Mouse (Mus musculus) CH12.LX (cell line): Measurements from ENCODE around the gene Cacna2d4. TPM values are rescaled to one million over a fixed set of nuclear protein-coding genes. Genes with fewer than 3 reads are reported as not detected.

Source experiments
- DNase-seq: peaks from one replicate; pipeline ENCODE4 v3.0.0-alpha.2; 2013; ENCODE audit errors: extremely low read depth
- H3K27ac ChIP-seq: 2 replicates; pipeline ENCODE4 v1.5.1; 2012; ENCODE audit warnings: low read depth, mild to moderate bottlenecking, control low read depth, moderate library complexity; ENCODE audit not compliant: insufficient read depth
- H3K27me3 ChIP-seq: replicated peaks from 2 replicates; pipeline ENCODE3; 2012; ENCODE audit warnings: inconsistent platforms
- H3K36me3 ChIP-seq, 2 experiments: replicated peaks in 1 of 2; 2 replicates each; pipeline versions ENCODE3 to v1.6.1; 2012; ENCODE audit warnings: inconsistent platforms in 1 of 2, low read length in 1 of 2, mild to moderate bottlenecking in 1 of 2, mixed read lengths in 1 of 2, moderate library complexity in 1 of 2; ENCODE audit not compliant: control insufficient read depth in 1 of 2, insufficient read depth in 1 of 2
- H3K4me1 ChIP-seq, 2 experiments: 2 replicates each; pipeline ENCODE4 v1.6.1; 2012; ENCODE audit warnings: inconsistent platforms in 1 of 2, moderate library complexity in 1 of 2; ENCODE audit not compliant: insufficient read depth in 2 of 2, control insufficient read depth in 1 of 2
- H3K4me2 ChIP-seq: 2 replicates; pipeline ENCODE4 v1.6.1; 2012; ENCODE audit warnings: low read depth, mild to moderate bottlenecking, control low read depth; ENCODE audit not compliant: poor library complexity, insufficient read depth, severe bottlenecking
- H3K4me3 ChIP-seq, 3 experiments: fragments of 150-350 bp in 1 of 3; sonication (generic) in 1 of 3; replicated peaks in 1 of 3; 2 replicates each; pipeline versions ENCODE3 to v1.5.1; 2011 to 2012; ENCODE audit warnings: low read depth in 2 of 3, low read length in 2 of 3, mild to moderate bottlenecking in 2 of 3, moderate library complexity in 2 of 3, control low read depth in 1 of 3, improper control_type of control experiment in 1 of 3, inconsistent platforms in 1 of 3, mixed read lengths in 1 of 3; ENCODE audit not compliant: poor library complexity in 1 of 3
- H3K79me2 ChIP-seq: replicated peaks from 2 replicates; pipeline ENCODE4 v1.6.1; 2012; ENCODE audit warnings: mild to moderate bottlenecking, moderate library complexity; ENCODE audit not compliant: control insufficient read depth, poor library complexity, insufficient read depth, severe bottlenecking; ENCODE audit errors: extremely low read depth
- H3K9ac ChIP-seq: 2 replicates; pipeline ENCODE4 v1.6.1; 2012; ENCODE audit warnings: low read depth, mild to moderate bottlenecking, control low read depth, moderate library complexity; ENCODE audit not compliant: insufficient read depth
- H3K9me3 ChIP-seq: replicated peaks from 2 replicates; pipeline ENCODE3; 2012; ENCODE audit warnings: low read length, inconsistent platforms, mixed read lengths
- CTCF ChIP-seq, 2 experiments: IDR thresholded peaks in 1 of 2; conservative IDR thresholded peaks in 1 of 2; 2 replicates each; pipeline ENCODE4 v1.5.1; 2011 to 2012; ENCODE audit warnings: low read depth in 2 of 2, low read length in 2 of 2, improper control_type of control experiment in 1 of 2, inconsistent platforms in 1 of 2, mild to moderate bottlenecking in 1 of 2, moderate library complexity in 1 of 2
- E2F4 ChIP-seq: IDR thresholded peaks from 2 replicates; pipeline ENCODE4 v1.6.1; 2011; ENCODE audit warnings: low read depth, low read length, improper control_type of control experiment; ENCODE audit not compliant: insufficient replicate concordance
- ELF1 ChIP-seq: IDR thresholded peaks from 2 replicates; pipeline ENCODE4 v1.6.1; 2014; ENCODE audit warnings: low read depth, mild to moderate bottlenecking, inconsistent platforms, low read length, improper control_type of control experiment
- EP300 ChIP-seq: IDR thresholded peaks from 2 replicates; pipeline ENCODE4 v1.6.1; 2011; ENCODE audit warnings: low read length, improper control_type of control experiment
- ETS1 ChIP-seq: conservative IDR thresholded peaks from 2 replicates; pipeline ENCODE4 v1.6.1; 2012; ENCODE audit warnings: low read depth, mild to moderate bottlenecking, inconsistent platforms, low read length, improper control_type of control experiment, moderate library complexity
- JUN ChIP-seq: IDR thresholded peaks from 2 replicates; pipeline ENCODE4 v1.6.1; 2011; ENCODE audit warnings: low read depth, mild to moderate bottlenecking, low read length, improper control_type of control experiment, moderate library complexity; ENCODE audit not compliant: insufficient read depth
- KAT2A ChIP-seq: IDR thresholded peaks from 2 replicates; pipeline ENCODE4 v1.6.1; 2012; ENCODE audit warnings: low read length, improper control_type of control experiment, inconsistent platforms; ENCODE audit not compliant: insufficient replicate concordance
- MAFK ChIP-seq: IDR thresholded peaks from 2 replicates; pipeline ENCODE4 v1.6.1; 2011; ENCODE audit warnings: low read length, improper control_type of control experiment; ENCODE audit not compliant: insufficient replicate concordance
- MAZ ChIP-seq: IDR thresholded peaks from 2 replicates; pipeline ENCODE4 v1.6.1; 2012; ENCODE audit warnings: low read depth, mild to moderate bottlenecking, inconsistent platforms, low read length, improper control_type of control experiment, moderate library complexity
- MXI1 ChIP-seq: IDR thresholded peaks from 2 replicates; pipeline ENCODE4 v1.6.1; 2011; ENCODE audit warnings: mild to moderate bottlenecking, low read depth, low read length, improper control_type of control experiment
- MYC ChIP-seq: IDR thresholded peaks from 2 replicates; pipeline ENCODE4 v1.6.1; 2011; ENCODE audit warnings: low read depth, mild to moderate bottlenecking, improper control_type of control experiment, low read length
- NELFE ChIP-seq: IDR thresholded peaks from 2 replicates; pipeline ENCODE4 v1.6.1; 2011; ENCODE audit warnings: low read depth, low read length, improper control_type of control experiment
- NRF1 ChIP-seq: IDR thresholded peaks from 2 replicates; pipeline ENCODE4 v1.6.1; 2014; ENCODE audit warnings: low read depth, mild to moderate bottlenecking, inconsistent platforms, low read length, improper control_type of control experiment, moderate library complexity
- POLR2A ChIP-seq: IDR thresholded peaks from 2 replicates; pipeline ENCODE4 v1.6.1; 2011; ENCODE audit warnings: low read depth, mild to moderate bottlenecking, improper control_type of control experiment, low read length
- POLR2AphosphoS2 ChIP-seq: IDR thresholded peaks from 2 replicates; pipeline ENCODE4 v1.6.1; 2011; ENCODE audit warnings: low read depth, low read length, improper control_type of control experiment
- RAD21 ChIP-seq: IDR thresholded peaks from 2 replicates; pipeline ENCODE4 v1.6.1; 2011; ENCODE audit warnings: low read depth, mild to moderate bottlenecking, low read length, improper control_type of control experiment, moderate library complexity
- RCOR1 ChIP-seq: conservative IDR thresholded peaks from 2 replicates; pipeline ENCODE4 v1.6.1; 2012; ENCODE audit warnings: low read depth, mild to moderate bottlenecking, inconsistent platforms, low read length, improper control_type of control experiment
- SIN3A ChIP-seq: IDR thresholded peaks from 2 replicates; pipeline ENCODE4 v1.6.1; 2012; ENCODE audit warnings: low read length, improper control_type of control experiment, inconsistent platforms
- SMC3 ChIP-seq: IDR thresholded peaks from 2 replicates; pipeline ENCODE4 v1.6.1; 2011; ENCODE audit warnings: low read depth, low read length, improper control_type of control experiment
- ZC3H11A ChIP-seq: IDR thresholded peaks from 2 replicates; pipeline ENCODE4 v1.6.1; 2012; ENCODE audit warnings: low read depth, mild to moderate bottlenecking, inconsistent platforms, low read length, improper control_type of control experiment
- ZNF384 ChIP-seq: IDR thresholded peaks from 2 replicates; pipeline ENCODE4 v1.6.1; 2012; ENCODE audit warnings: low read depth, low read length, improper control_type of control experiment, inconsistent platforms
- dilution Hi-C: fragments of 300-500 bp; cut with MboI; formaldehyde crosslinking; loops from 2 replicates; pipeline ENCODE4 v1.14.3; 2020; ENCODE audit warnings: low sequenced_read_pairs; ENCODE audit not compliant: extremely low pct_unique_long_range_greater_than_20kb, extremely low pct_ligation_motif_present
- in situ Hi-C: fragments of 300-500 bp; cut with MboI; formaldehyde crosslinking; loops from 3 replicates; pipeline ENCODE4 v1.14.3; 2019; ENCODE audit warnings: low sequenced_read_pairs, low pct_ligation_motif_present, low pct_unique_long_range_greater_than_20kb, mixed read lengths
- polyA plus RNA-seq: library from polyadenylated mRNA; unstranded; fragments of >175 nt; gene quantifications from 2 replicates; pipeline ENCODE4 v1.2.1, GENCODE M21; 2012; ENCODE audit warnings: low read depth; ENCODE audit not compliant: insufficient read length
- total RNA-seq, 2 experiments: library from RNA; depleted of rRNA; stranded (reverse); fragments of 300-350 nt in 1 of 2; fragments of >200 nt in 1 of 2; gene quantifications; 2 replicates each; pipeline ENCODE4 v1.2.3; 2012 to 2014

Cacna2d4 gene
- total and polyA plus RNA-seq, 3 experiments, result 0.08 to 0.64 (median 0.44) TPM

DNA sequence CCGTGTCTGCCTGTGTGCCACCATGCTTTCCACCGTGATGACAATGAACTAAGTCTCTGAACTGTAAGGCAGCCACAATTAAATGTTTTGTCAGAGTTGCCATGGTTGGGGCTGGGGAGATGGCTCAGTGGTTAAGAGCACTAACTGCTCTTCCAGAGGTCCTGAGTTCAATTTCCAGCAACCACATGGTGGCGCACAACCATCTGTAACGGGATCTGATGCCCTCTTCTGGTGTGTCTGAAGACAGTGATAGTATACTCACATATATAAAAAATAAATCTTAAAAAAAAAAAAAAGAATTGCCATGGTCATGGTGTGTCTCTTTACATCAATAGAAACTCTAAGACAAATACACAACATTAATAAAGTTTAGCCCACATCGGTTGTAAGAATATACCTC lies 138.7 kb downstream of the Cacna2d4 start:
- dilution Hi-C loops, result no loop called here
- TF ChIP-seq ELF1 (no peak), POLR2A (no peak), MAZ (no peak), ZNF384 (0 out of 2 replicates have a peak, but pooled peaks have one; percentile 13), MAFK (no peak), KAT2A (no peak), E2F4 (no peak), SIN3A (no peak), CTCF (conservative IDR thresholded peaks at IDR 0.05 in 1 of 2, IDR thresholded peaks at IDR 0.05 in 1 of 2; ENCODE audit: low read depth in 2 of 2, low read length in 2 of 2) (peak; percentile 6 to 75; a peak in 2 of 4 replicates), RAD21 (no peak; the same call in none of the 2 replicates), NRF1 (no peak), POLR2AphosphoS2 (no peak), SMC3 (peak; percentile 26; the same call in 1 of the 2 replicates), NELFE (no peak), ZC3H11A (no peak), ETS1 (no peak), EP300 (no peak)
- TF ChIP-seq, all 38 proteins: peak for 3
- Histone ChIP-seq H3K27me3 (no peaks in the 10 kb centered on the region), H3K36me3 (peaks cover 0 to 17% of the 10 kb centered on the region in 2 experiments), H3K9ac (no peak overlapping the region), H3K27ac (no peak overlapping the region), H3K4me3 (no peak overlapping the region), H3K4me1 (peaks cover 5 to 48% of the 10 kb centered on the region in 2 experiments), H3K9me3 (no peaks in the 10 kb centered on the region), H3K4me2 (no peak overlapping the region), H3K79me2 (peaks cover 26% of the 10 kb centered on the region)
- DNase-seq, result no peak
- in situ Hi-C loops, result no loop called here

DNA sequence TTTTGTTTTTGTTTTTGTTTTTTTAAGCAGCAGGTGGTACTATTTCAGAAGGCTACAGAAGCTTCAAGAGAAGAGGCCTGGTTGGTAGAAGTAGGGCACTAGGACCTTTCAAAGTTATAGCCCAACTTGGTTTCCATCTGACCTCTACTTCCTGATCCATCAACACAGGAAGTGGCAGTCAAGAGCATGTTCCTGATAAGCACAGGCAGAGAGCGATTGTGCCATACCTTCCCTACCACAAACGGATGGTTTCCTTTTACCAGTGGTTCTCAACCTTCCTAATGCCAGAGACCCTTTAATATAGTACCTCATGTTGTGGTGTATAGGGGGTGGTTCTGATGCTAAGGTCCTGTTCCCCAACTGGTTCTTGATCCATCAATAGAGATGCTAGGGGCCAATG lies 141.3 kb downstream of the Cacna2d4 start:
- no peak overlapping the region for H3K9ac ChIP-seq
- peaks cover 5 to 48% of the 10 kb centered on the region in 2 experiments for H3K4me1 ChIP-seq
- dilution Hi-C loops, result no loop called here
- H3K27me3 ChIP-seq, result no peaks in the 10 kb centered on the region
- no peak overlapping the region for H3K4me2 ChIP-seq
- no peak overlapping the region for H3K27ac ChIP-seq
- peaks cover 0 to 15% of the 10 kb centered on the region in 2 experiments for H3K36me3 ChIP-seq
- TF ChIP-seq MYC (no peak), NRF1 (no peak), JUN (no peak), KAT2A (no peak), MXI1 (no peak), ELF1 (peak; percentile 56), RCOR1 (no peak)
- H3K4me3 ChIP-seq, result no peak overlapping the region
- no peak for DNase-seq
- H3K79me2 ChIP-seq, result peaks cover 32% of the 10 kb centered on the region
- no peaks in the 10 kb centered on the region for H3K9me3 ChIP-seq
- in situ Hi-C loops, result no loop called here
